Mouse (Mus musculus) olfactory bulb, adult 2 months (tissue): Measurements from ENCODE around the gene Mycbp2.

ENCODE experiments used
- CTCF ChIP-seq: fragments of 200-500 bp; IDR thresholded peaks from 2 replicates; pipeline ENCODE4 v1.5.1; 2012; ENCODE audit warnings: low read depth, mild to moderate bottlenecking, low read length, moderate library complexity; ENCODE audit not compliant: insufficient read depth
- POLR2A ChIP-seq: fragments of 200-500 bp; IDR thresholded peaks from 2 replicates; pipeline ENCODE4 v1.6.1; 2012; ENCODE audit warnings: mild to moderate bottlenecking, low read depth, low read length, moderate library complexity; ENCODE audit not compliant: insufficient read depth

DNA sequence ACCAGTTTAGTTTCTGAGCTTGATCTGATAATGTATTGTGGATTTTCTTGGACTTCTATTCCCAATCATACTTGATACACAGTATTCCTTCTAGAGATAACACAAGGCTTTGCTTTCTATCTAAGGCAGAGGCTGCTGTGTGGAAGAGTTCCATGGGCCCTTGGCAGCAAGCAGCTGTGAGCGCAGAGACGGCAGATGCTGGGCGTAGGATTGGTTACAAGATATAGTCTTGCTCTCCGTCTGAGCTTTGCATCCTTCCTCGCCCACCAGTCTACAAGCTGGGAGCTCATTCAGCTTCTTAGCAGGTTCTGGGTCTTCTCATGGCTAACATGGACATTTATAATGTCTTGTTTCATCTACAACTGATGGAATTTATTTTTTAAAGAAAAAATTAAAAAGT, 196.5 kb downstream of the Mycbp2 start:
- TF ChIP-seq CTCF (no peak), POLR2A (no peak)
